Comparison of ENCODE assay signal across 15 mouse cellular contexts in the genomic region with DNA sequence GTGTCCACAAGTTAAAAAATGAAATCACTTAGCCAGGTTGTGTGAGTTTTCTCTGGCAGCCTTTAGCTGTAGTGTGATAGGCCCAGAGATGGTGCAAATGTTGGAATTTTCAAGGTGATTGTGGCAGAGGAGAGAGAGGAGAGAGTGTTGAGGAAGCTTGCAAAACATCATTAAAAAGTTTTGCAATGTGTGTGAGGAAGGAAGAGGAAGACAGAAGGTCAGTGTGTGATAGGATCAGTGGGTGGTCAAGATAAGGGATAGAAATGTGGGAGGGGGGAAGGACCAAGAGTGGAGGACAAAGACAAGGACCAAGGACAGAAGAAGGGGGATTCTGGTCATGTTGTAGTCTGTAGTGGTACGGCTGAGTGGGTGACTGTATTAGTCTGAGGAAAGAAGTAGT. TPM values are rescaled to one million over a fixed set of nuclear protein-coding genes. Genes with fewer than 3 reads are reported as not detected.
"Had no signal": no experiment of that assay in that cellular context is flagged by ENCODE, and none has a peak within 500 bp of the region (broad histone marks: within the 10 kb centered on the region; RNA-seq: fewer than 3 reads in every experiment).

No protein-coding gene starts in this region.

- DNase-seq: lung, adult 18-20 months; lung, embryonic 14.5 days; lung, postnatal 10 days; lung, postnatal 4 days; midbrain, embryonic 14.5 days; retina, postnatal 1 day; right cerebral cortex, adult 18-20 months; right cerebral cortex, postnatal 25 days; right cerebral cortex, postnatal 4 days; spleen, adult 18-20 months; thymus, adult 18-20 months; thymus, postnatal 14 days; thymus, postnatal 36 days had no signal

- ATAC-seq: midbrain, embryonic 16.5 days had no signal

RNA-seq across cellular contexts. Expression of gene Aplnr, which starts 14.3 kb away (rescaled TPM):
- total RNA-seq: megakaryocyte-erythroid progenitor cell, adult 5-6 weeks had no signal

RNA-seq across cellular contexts. Expression of gene Lrrc55, which starts 46.6 kb away (rescaled TPM):
- total RNA-seq: megakaryocyte-erythroid progenitor cell, adult 5-6 weeks had no signal
